Mouse (Mus musculus) bone marrow macrophage, adult 2 months (primary cell): Measurements from ENCODE around the gene Utp11.

Source experiments
- CTCF ChIP-seq: IDR thresholded peaks from 2 replicates; pipeline ENCODE4 v1.5.1; 2012; ENCODE audit warnings: low read depth, mild to moderate bottlenecking, low read length, moderate library complexity
- POLR2A ChIP-seq: IDR thresholded peaks from 2 replicates; pipeline ENCODE4 v1.6.1; 2012; ENCODE audit warnings: mild to moderate bottlenecking, low read depth, low read length, borderline replicate concordance

GRCm38 (mm10) chr4:124660603-124661002 is 32.8 kb downstream of the Utp11 start:
- TF ChIP-seq CTCF (no peak), POLR2A (no peak)
